Mouse (Mus musculus): ENCODE results near the gene Adad2.

The Adad2 gene

GRCm38 (mm10) chr8:119641058-119641457 lies 28.5 kb downstream of the Adad2 start:
- DNase-seq (ENCODE audit: low read depth, low spot score): no peak

- DNase-seq (ENCODE audit: low read depth, low spot score): no peak
Measured at GRCm38 (mm10) chr8:119642960-119643359, 30.4 kb downstream of the Adad2 start.

GRCm38 (mm10) chr8:119644429-119644960 lies 31.9 kb downstream of the Adad2 start:
- DNase-seq (ENCODE audit: low read depth, low spot score): no peak

- no peak for DNase-seq (ENCODE audit: low read depth, low spot score)
Measured at GRCm38 (mm10) chr8:119644981-119645597, 32.5 kb downstream of the Adad2 start.

- DNase-seq (ENCODE audit: low read depth, low spot score): no peak
Measured at GRCm38 (mm10) chr8:119646197-119646596, 33.6 kb downstream of the Adad2 start.

- no peak for DNase-seq (ENCODE audit: low read depth, low spot score)
Measured at GRCm38 (mm10) chr8:119646846-119647245, 34.3 kb downstream of the Adad2 start.

- no peak for DNase-seq (ENCODE audit: low read depth, low spot score)
Measured at GRCm38 (mm10) chr8:119651324-119651723, 38.8 kb downstream of the Adad2 start.

- no peak for DNase-seq (ENCODE audit: low read depth, low spot score)
Measured at GRCm38 (mm10) chr8:119656709-119657464, 44.3 kb downstream of the Adad2 start.

GRCm38 (mm10) chr8:119661081-119661480 lies 48.5 kb downstream of the Adad2 start:
- DNase-seq (ENCODE audit: low read depth, low spot score): no peak

GRCm38 (mm10) chr8:119661892-119662291 lies 49.3 kb downstream of the Adad2 start:
- DNase-seq (ENCODE audit: low read depth, low spot score): no peak

GRCm38 (mm10) chr8:119663440-119663839 lies 50.9 kb downstream of the Adad2 start:
- DNase-seq (ENCODE audit: low read depth, low spot score): no peak

- no peak for DNase-seq (ENCODE audit: low read depth, low spot score)
Measured at GRCm38 (mm10) chr8:119665270-119665669, 52.7 kb downstream of the Adad2 start.

Data from retina, adult 2 months (tissue).